21 mouse cellular contexts compared by ENCODE assay signal in the genomic region with DNA sequence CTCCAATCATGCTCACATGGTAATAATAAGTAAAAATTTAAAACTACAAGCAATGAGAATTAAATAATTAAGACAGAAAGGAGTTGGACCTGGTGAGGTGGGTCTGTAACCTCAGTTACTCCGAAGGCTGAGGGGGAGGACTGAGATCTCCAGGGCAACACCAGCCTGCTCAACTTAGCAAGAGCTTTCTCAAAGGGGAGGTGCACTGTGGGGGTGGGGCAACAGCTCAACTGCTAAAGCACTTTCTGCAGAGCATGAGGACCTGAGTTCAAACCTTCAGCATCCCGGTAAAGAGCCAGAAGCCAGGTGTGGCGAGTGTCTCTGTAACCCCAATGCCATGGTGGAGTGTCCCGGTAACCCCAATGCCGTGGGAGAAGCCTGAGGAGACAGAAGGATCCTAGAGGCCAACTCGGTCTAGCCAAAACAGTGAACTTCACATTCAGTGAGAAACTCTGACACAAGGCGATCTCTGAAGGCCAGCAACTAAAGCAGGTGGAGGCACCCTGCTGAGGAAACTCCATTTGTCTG. TPM values are rescaled to one million over a fixed set of nuclear protein-coding genes. Genes with fewer than 3 reads are reported as not detected.
A peak's percentile ranks its signal among the peaks of the same experiment; 100 is the strongest.
DNase-seq lines count a peak whose midpoint lies in the region; ATAC-seq and TF ChIP-seq lines count a peak whose summit lies in the region.
"Had no signal": no experiment of that assay in that cellular context is flagged by ENCODE, and none has a peak within 500 bp of the region (broad histone marks: within the 10 kb centered on the region; RNA-seq: fewer than 3 reads in every experiment).

No protein-coding gene starts in this region.

- H3K4me3 ChIP-seq in E14TG2a.4 (replicated peaks; ENCODE audit: low read length): peak overlapping the region; percentile 35; the same call in 1 of the 2 replicates
- H3K4me3 ChIP-seq in ES-Bruce4 (ENCODE audit: low read depth, low read length): peak overlapping the region; percentile 30
- H3K4me3 ChIP-seq in ES-E14 (ENCODE audit: insufficient read depth in 1 of 2, low read depth in 1 of 2, low read length in 2 of 2, poor library complexity in 1 of 2, severe bottlenecking in 1 of 2): peak overlapping the region; percentile 25 to 32; a peak in 2 of 4 replicates
- H3K4me3 ChIP-seq in embryonic facial prominence, embryonic 10.5 days: no peak overlapping the region
- no peak overlapping the region for H3K4me3 ChIP-seq in hindbrain, embryonic 11.5 days (ENCODE audit: low read depth, low read length)
- H3K4me3 ChIP-seq: embryonic facial prominence, embryonic 12.5 days; forebrain, embryonic 13.5 days; forebrain, embryonic 15.5 days had no signal

- in situ Hi-C loops in ES-E14 (cut with MboI; ENCODE audit: low sequenced_read_pairs in 2 of 2, unreplicated experiment in 2 of 2): no loop called here

- DNase-seq in ES-E14 (ENCODE audit: low read depth, low spot score): no peak
- peak; percentile 46 for DNase-seq in ZHBTc4 (ENCODE audit: low read depth, low spot score)
- DNase-seq in left cerebral cortex, postnatal 14 days (ENCODE audit: low spot score in 2 of 2): no peak
- no peak for DNase-seq in embryonic facial prominence, embryonic 10.5 days (ENCODE audit: low spot score)
- DNase-seq in hindbrain, embryonic 11.5 days (ENCODE audit: low spot score): no peak
- DNase-seq: adrenal gland, adult 8-10 months; adrenal gland, postnatal 14 days; adrenal gland, postnatal 36 days; cerebellum, adult 11-12 months; cerebellum, adult 2 months; cerebellum, adult 9-10 months; cerebellum, postnatal 14 days; cerebellum, postnatal 36 days; embryo, embryonic 11 days; forebrain, postnatal 0 days had no signal

- no peak overlapping the region for H3K9ac ChIP-seq in ES-Bruce4 (ENCODE audit: low read depth, poor library complexity, severe bottlenecking)
- H3K9ac ChIP-seq in ES-E14 (ENCODE audit: insufficient read depth, low read depth, low read length, poor library complexity, severe bottlenecking): peak overlapping the region; percentile 53; the same call in 1 of the 2 replicates
- no peak overlapping the region for H3K9ac ChIP-seq in hindbrain, embryonic 11.5 days (ENCODE audit: low read depth, low read length)
- H3K9ac ChIP-seq: embryonic facial prominence, embryonic 12.5 days; forebrain, embryonic 13.5 days; forebrain, embryonic 15.5 days; forebrain, postnatal 0 days had no signal

- 80% methylated on average over 7 of the region's 7 CpGs for WGBS in embryonic facial prominence, embryonic 10.5 days
- 76% methylated on average over 7 of the region's 7 CpGs for WGBS in hindbrain, embryonic 11.5 days

- no peak for TF ChIP-seq POLR2A in ES-Bruce4 (IDR thresholded peaks at IDR 0.05; ENCODE audit: insufficient read depth, low read length)

- TF ChIP-seq EP300 in ES-Bruce4 (IDR thresholded peaks at IDR 0.05; ENCODE audit: insufficient read depth, low read depth, low read length): no peak

- H3K4me1 ChIP-seq in E14TG2a.4 (replicated peaks; ENCODE audit: low read depth, low read length) (peaks cover 79% of the 10 kb centered on the region), ES-Bruce4 (ENCODE audit: control insufficient read depth, insufficient read depth, low read length) (peaks cover 6% of the 10 kb centered on the region), ES-E14 (ENCODE audit: control insufficient read depth in 2 of 2, insufficient read depth in 2 of 2, low read length in 2 of 2, poor library complexity in 1 of 2) (peaks cover 22 to 25% of the 10 kb centered on the region in 2 experiments)
- H3K4me1 ChIP-seq in embryonic facial prominence, embryonic 10.5 days: no peaks in the 10 kb centered on the region
- H3K4me1 ChIP-seq in hindbrain, embryonic 11.5 days (replicated peaks; ENCODE audit: control insufficient read depth, insufficient read depth, low read length): no peaks in the 10 kb centered on the region
- H3K4me1 ChIP-seq: embryonic facial prominence, embryonic 12.5 days; forebrain, embryonic 13.5 days; forebrain, embryonic 15.5 days had no signal

- H3K36me3 ChIP-seq in E14TG2a.4 (ENCODE audit: insufficient read depth, low read length) (no peaks in the 10 kb centered on the region), ES-Bruce4 (ENCODE audit: control insufficient read depth, insufficient read depth, low read length, poor library complexity, severe bottlenecking) (no peaks in the 10 kb centered on the region), ES-E14 (ENCODE audit: control insufficient read depth, insufficient read depth, low read length, poor library complexity, severe bottlenecking) (no peaks in the 10 kb centered on the region)
- no peaks in the 10 kb centered on the region for H3K36me3 ChIP-seq in embryonic facial prominence, embryonic 10.5 days (replicated peaks)
- H3K36me3 ChIP-seq in hindbrain, embryonic 11.5 days (ENCODE audit: control insufficient read depth, insufficient read depth, low read length): no peaks in the 10 kb centered on the region
- H3K36me3 ChIP-seq: embryonic facial prominence, embryonic 12.5 days; forebrain, embryonic 15.5 days had no signal

- no peak overlapping the region for H3K4me2 ChIP-seq in hindbrain, embryonic 11.5 days (replicated peaks; ENCODE audit: low read depth, low read length)
- H3K4me2 ChIP-seq: embryonic facial prominence, embryonic 12.5 days; forebrain, embryonic 13.5 days; forebrain, embryonic 15.5 days had no signal

- no peaks in the 10 kb centered on the region for H3K9me3 ChIP-seq in E14TG2a.4 (ENCODE audit: low read length)
- H3K9me3 ChIP-seq in ES-Bruce4 (replicated peaks; ENCODE audit: control insufficient read depth, insufficient read depth, low read length, poor library complexity, severe bottlenecking): no peaks in the 10 kb centered on the region
- H3K9me3 ChIP-seq in ES-E14 (ENCODE audit: control insufficient read depth, insufficient read depth, low read depth, low read length): no peaks in the 10 kb centered on the region
- no peaks in the 10 kb centered on the region for H3K9me3 ChIP-seq in embryonic facial prominence, embryonic 10.5 days
- H3K9me3 ChIP-seq in hindbrain, embryonic 11.5 days (ENCODE audit: control insufficient read depth, low read length): no peaks in the 10 kb centered on the region
- H3K9me3 ChIP-seq: embryonic facial prominence, embryonic 12.5 days; forebrain, embryonic 13.5 days; forebrain, embryonic 15.5 days had no signal

- no peak for TF ChIP-seq CTCF in E14TG2a.4 (conservative IDR thresholded peaks at IDR 0.05; ENCODE audit: low read length)
- TF ChIP-seq CTCF in ES-Bruce4 (IDR thresholded peaks at IDR 0.05; ENCODE audit: low read depth, low read length): no peak

- intact Hi-C loops in left cerebral cortex, postnatal 14 days (cut with DNase I): no loop called here

- no peak for ATAC-seq in hindbrain, embryonic 11.5 days (ENCODE audit: low FRiP score)
- ATAC-seq: forebrain, embryonic 13.5 days; forebrain, embryonic 15.5 days; forebrain, postnatal 0 days had no signal

- H3K27ac ChIP-seq in ES-Bruce4 (ENCODE audit: insufficient read depth, low read length) (no peak overlapping the region), ES-E14 (ENCODE audit: insufficient read depth, low read depth, low read length, poor library complexity, severe bottlenecking) (peak overlapping the region; percentile 57; the same call in 1 of the 2 replicates)
- H3K27ac ChIP-seq in embryonic facial prominence, embryonic 10.5 days (replicated peaks): no peak overlapping the region
- no peak overlapping the region for H3K27ac ChIP-seq in hindbrain, embryonic 11.5 days (ENCODE audit: low read depth, low read length)
- H3K27ac ChIP-seq: embryonic facial prominence, embryonic 12.5 days; forebrain, embryonic 13.5 days; forebrain, embryonic 15.5 days had no signal

- H3K27me3 ChIP-seq in E14TG2a.4 (ENCODE audit: insufficient read depth, low read length) (no peaks in the 10 kb centered on the region), ES-Bruce4 (ENCODE audit: control insufficient read depth, insufficient read depth, low read length, poor library complexity, severe bottlenecking) (no peaks in the 10 kb centered on the region)
- no peaks in the 10 kb centered on the region for H3K27me3 ChIP-seq in embryonic facial prominence, embryonic 10.5 days (replicated peaks; ENCODE audit: low read depth, poor library complexity, severe bottlenecking)
- no peaks in the 10 kb centered on the region for H3K27me3 ChIP-seq in hindbrain, embryonic 11.5 days (ENCODE audit: control insufficient read depth, insufficient read depth, low read length)
- H3K27me3 ChIP-seq: embryonic facial prominence, embryonic 12.5 days; forebrain, embryonic 13.5 days; forebrain, embryonic 15.5 days had no signal

TF ChIP-seq in ES-E14, 5 proteins besides CTCF, POLR2A, EP300 and RAD21:
- TF ChIP-seq HCFC1 (IDR thresholded peaks at IDR 0.05; ENCODE audit: borderline replicate concordance, insufficient read depth, low read length) (no peak), MAFK (IDR thresholded peaks at IDR 0.05; ENCODE audit: insufficient read depth, low read depth, low read length) (no peak), ZC3H11A (IDR thresholded peaks at IDR 0.05; ENCODE audit: borderline replicate concordance, low read depth, low read length) (no peak), CHD2 (IDR thresholded peaks at IDR 0.05; ENCODE audit: low read depth, low read length) (no peak)
TF ChIP-seq in ES-E14: peak in this region for 0.

RNA-seq across cellular contexts. Expression of gene Klf9, which starts 16.9 kb away (rescaled TPM):
- 73.8 and 77.1 TPM in 2 replicates for polyA plus RNA-seq in ES-Bruce4 (2011; ENCODE audit: insufficient read depth, insufficient read length, low read depth, missing spikeins)
- 90.8 and 173 TPM in 2 replicates for total RNA-seq in ES-E14 (2012; rRNA removed)
- 100 to 1,000 TPM; 206 to 251 TPM for total RNA-seq in left cerebral cortex, postnatal 14 days (2021)
- 0.79 and 0.96 TPM in 2 replicates for polyA plus RNA-seq in embryonic facial prominence, embryonic 10.5 days (2016; fragmentation: Nextera tagmentation; extraction: Ambion mirVana)
- 0.80 and 0.95 TPM in 2 replicates for polyA plus RNA-seq in hindbrain, embryonic 11.5 days (2014; fragmentation: Nextera tagmentation; extraction: Ambion mirVana)
- total RNA-seq: MEL had no signal

Comparison
In these comparisons a context has a peak if more than half of its experiments do, and no peak if none do; other contexts are left out.
1. H3K4me3 ChIP-seq: peak in E14TG2a.4 (single experiment), ES-Bruce4 (single experiment) and ES-E14 (2 of 2); none in embryonic facial prominence, embryonic 10.5 days (single experiment) and hindbrain, embryonic 11.5 days (single experiment).
2. RNA of gene Klf9, which starts 16.9 kb away (polyA plus RNA-seq): 73.8 to 77.1 TPM in ES-Bruce4; 0.80 to 0.95 TPM in hindbrain, embryonic 11.5 days and 0.79 to 0.96 TPM in embryonic facial prominence, embryonic 10.5 days; every median in the first group is over 10 times any median in the second.